Mouse (Mus musculus): ENCODE results near the gene Lcp1.
"Not testable (repeated sequence)": the region's sequence is repeated elsewhere in the genome, so short reads cannot be mapped to it uniquely, and the experiment has no call there.

The Lcp1 gene

GRCm38 (mm10) chr14:75130501-75131318 is at the start of gene Lcp1, which contains the start of gene Lrrc63:
TSS of gene Lcp1 (plus strand) at chr14:75131101.
TSS of gene Lrrc63 (minus strand) at chr14:75130881.
- in situ Hi-C loops (cut with MboI; ENCODE audit: low sequenced_read_pairs), result no loop called here

- in situ Hi-C loops (cut with MboI; ENCODE audit: low sequenced_read_pairs), result no loop called here
Measured at GRCm38 (mm10) chr14:75102956-75103355, 27.9 kb upstream of the Lcp1 start.

- in situ Hi-C loops (cut with MboI; ENCODE audit: low sequenced_read_pairs), result no loop called here
Measured at GRCm38 (mm10) chr14:75121658-75122057, 9.2 kb upstream of the Lcp1 start.

GRCm38 (mm10) chr14:75131324-75131935 is 529 bp downstream of the Lcp1 start:
- in situ Hi-C loops (cut with MboI; ENCODE audit: low sequenced_read_pairs), result no loop called here

- in situ Hi-C loops (cut with MboI; ENCODE audit: low sequenced_read_pairs), result no loop called here
Measured at GRCm38 (mm10) chr14:75136119-75136966, 5.4 kb downstream of the Lcp1 start.

- in situ Hi-C loops (cut with MboI; ENCODE audit: low sequenced_read_pairs), result no loop called here
Measured at GRCm38 (mm10) chr14:75138503-75138902, 7.6 kb downstream of the Lcp1 start.

GRCm38 (mm10) chr14:75139225-75139624 is 8.3 kb downstream of the Lcp1 start:
- in situ Hi-C loops (cut with MboI; ENCODE audit: low sequenced_read_pairs), result no loop called here

GRCm38 (mm10) chr14:75147706-75148105 is 16.8 kb downstream of the Lcp1 start:
- in situ Hi-C loops (cut with MboI; ENCODE audit: low sequenced_read_pairs), result not testable (repeated sequence)

- in situ Hi-C loops (cut with MboI; ENCODE audit: low sequenced_read_pairs), result no loop called here
Measured at GRCm38 (mm10) chr14:75148229-75148628, 17.3 kb downstream of the Lcp1 start.

- in situ Hi-C loops (cut with MboI; ENCODE audit: low sequenced_read_pairs), result no loop called here
Measured at GRCm38 (mm10) chr14:75150653-75151052, 19.8 kb downstream of the Lcp1 start.

- in situ Hi-C loops (cut with MboI; ENCODE audit: low sequenced_read_pairs), result no loop called here
Measured at GRCm38 (mm10) chr14:75151146-75151545, 20.2 kb downstream of the Lcp1 start.

GRCm38 (mm10) chr14:75154481-75154880 is 23.6 kb downstream of the Lcp1 start:
- in situ Hi-C loops (cut with MboI; ENCODE audit: low sequenced_read_pairs), result no loop called here

GRCm38 (mm10) chr14:75159375-75159774 is 28.5 kb downstream of the Lcp1 start:
- in situ Hi-C loops (cut with MboI; ENCODE audit: low sequenced_read_pairs), result no loop called here

- in situ Hi-C loops (cut with MboI; ENCODE audit: low sequenced_read_pairs), result no loop called here
Measured at GRCm38 (mm10) chr14:75163866-75164265, 33.0 kb downstream of the Lcp1 start.

- in situ Hi-C loops (cut with MboI; ENCODE audit: low sequenced_read_pairs), result no loop called here
Measured at GRCm38 (mm10) chr14:75164345-75164744, 33.4 kb downstream of the Lcp1 start.

- in situ Hi-C loops (cut with MboI; ENCODE audit: low sequenced_read_pairs), result no loop called here
Measured at GRCm38 (mm10) chr14:75165574-75166131, 34.8 kb downstream of the Lcp1 start.

- in situ Hi-C loops (cut with MboI; ENCODE audit: low sequenced_read_pairs), result no loop called here
Measured at GRCm38 (mm10) chr14:75168501-75168900, 37.6 kb downstream of the Lcp1 start.

GRCm38 (mm10) chr14:75170546-75170945 is 39.6 kb downstream of the Lcp1 start:
- in situ Hi-C loops (cut with MboI; ENCODE audit: low sequenced_read_pairs), result no loop called here

- in situ Hi-C loops (cut with MboI; ENCODE audit: low sequenced_read_pairs), result no loop called here
Measured at GRCm38 (mm10) chr14:75174296-75174695, 43.4 kb downstream of the Lcp1 start.

GRCm38 (mm10) chr14:75174731-75175555 is 44.0 kb downstream of the Lcp1 start:
- in situ Hi-C loops (cut with MboI; ENCODE audit: low sequenced_read_pairs), result no loop called here

All from CH12F3 (cell line).